Mouse (Mus musculus) embryonic facial prominence, embryonic 15.5 days (tissue): ENCODE results near the gene Ado. TPM values are rescaled to one million over a fixed set of nuclear protein-coding genes. Genes with fewer than 3 reads are reported as not detected.
A peak's percentile ranks its signal among the peaks of the same experiment; 100 is the strongest.

Experiments
- ATAC-seq: fragments of 200-750 bp; cut with Nextera tagmentation; 2 replicates; pipeline ENCODE4 v1.8.0; 2017; ENCODE audit warnings: low read depth, moderate TSS enrichment; ENCODE audit not compliant: insufficient number of reproducible peaks, low FRiP score, low TSS enrichment
- H3K27ac ChIP-seq: fragments of 300-500 bp; sonication (generic); replicated peaks from 2 replicates; pipeline ENCODE4 v1.5.1; 2015; ENCODE audit warnings: mild to moderate bottlenecking, inconsistent platforms
- H3K27me3 ChIP-seq: fragments of 300-500 bp; sonication (generic); 2 replicates; pipeline ENCODE4 v1.6.1; 2015; ENCODE audit warnings: inconsistent platforms
- H3K36me3 ChIP-seq: fragments of 300-500 bp; sonication (generic); 2 replicates; pipeline ENCODE4 v1.6.1; 2015; ENCODE audit warnings: mild to moderate bottlenecking, inconsistent platforms
- H3K4me1 ChIP-seq: fragments of 300-500 bp; sonication (generic); 2 replicates; pipeline ENCODE4 v1.6.1; 2015; ENCODE audit warnings: inconsistent platforms
- H3K4me2 ChIP-seq: fragments of 300-500 bp; sonication (generic); replicated peaks from 2 replicates; pipeline ENCODE4 v1.6.1; 2015; ENCODE audit warnings: mild to moderate bottlenecking, inconsistent platforms
- H3K4me3 ChIP-seq: fragments of 300-500 bp; sonication (generic); replicated peaks from 2 replicates; pipeline ENCODE4 v1.5.1; 2015; ENCODE audit warnings: mild to moderate bottlenecking, inconsistent platforms
- H3K9ac ChIP-seq: fragments of 300-500 bp; sonication (generic); 2 replicates; pipeline ENCODE4 v1.6.1; 2015; ENCODE audit warnings: inconsistent platforms
- H3K9me3 ChIP-seq: fragments of 300-500 bp; sonication (generic); replicated peaks from 2 replicates; pipeline ENCODE4 v1.6.1; 2016; ENCODE audit warnings: inconsistent platforms
- WGBS: fragments of 180-500 bp; shearing (Covaris S2); methylation state at CpG from one replicate; pipeline ENCODE4 v1.1.7; 2015; 5-methylcytosine and 5-hydroxymethylcytosine counted together
- polyA plus RNA-seq: library from polyadenylated mRNA; unstranded; fragments of >200 nt; fragmentation: Nextera tagmentation; extraction: Ambion mirVana; gene quantifications from 2 replicates; pipeline ENCODE4 v1.2.1, GENCODE M21; 2015

The Ado gene
- polyA plus RNA-seq, 1 experiment from 2014 or later: 61.2 TPM

DNA sequence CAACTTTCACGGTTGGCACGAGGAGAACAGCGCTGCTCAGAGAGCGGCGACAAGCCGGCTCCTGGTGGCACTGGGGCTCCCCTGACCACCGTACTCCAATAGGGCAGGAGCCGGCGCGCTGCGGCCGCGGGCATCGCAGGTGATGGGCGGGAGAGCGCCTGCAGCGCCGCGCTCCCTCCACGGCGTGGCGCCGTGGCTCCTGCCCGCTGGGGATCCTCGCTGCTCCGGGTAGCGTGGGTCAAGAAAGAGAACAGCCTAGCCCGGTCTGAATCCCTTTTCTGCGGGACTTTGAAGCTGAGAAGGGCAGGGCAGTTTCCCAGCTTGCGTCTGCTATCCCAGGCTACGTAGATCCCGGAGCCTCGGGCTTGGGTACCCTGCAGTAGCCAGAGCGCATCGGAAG is 12.8 kb downstream of the Ado start:
- H3K27me3 ChIP-seq: peaks cover 77% of the 10 kb centered on the region
- peaks cover 36% of the 10 kb centered on the region for H3K4me1 ChIP-seq
- H3K9me3 ChIP-seq: no peaks in the 10 kb centered on the region
- H3K36me3 ChIP-seq: no peaks in the 10 kb centered on the region
- H3K9ac ChIP-seq: no peak overlapping the region
- H3K4me2 ChIP-seq: peak overlapping the region; percentile 96
- H3K27ac ChIP-seq: no peak overlapping the region; the same call in 1 of the 2 replicates
- WGBS: under 1% methylated on average over 35 of the region's 35 CpGs
- no peak for ATAC-seq
- peak overlapping the region; percentile 72 for H3K4me3 ChIP-seq

DNA sequence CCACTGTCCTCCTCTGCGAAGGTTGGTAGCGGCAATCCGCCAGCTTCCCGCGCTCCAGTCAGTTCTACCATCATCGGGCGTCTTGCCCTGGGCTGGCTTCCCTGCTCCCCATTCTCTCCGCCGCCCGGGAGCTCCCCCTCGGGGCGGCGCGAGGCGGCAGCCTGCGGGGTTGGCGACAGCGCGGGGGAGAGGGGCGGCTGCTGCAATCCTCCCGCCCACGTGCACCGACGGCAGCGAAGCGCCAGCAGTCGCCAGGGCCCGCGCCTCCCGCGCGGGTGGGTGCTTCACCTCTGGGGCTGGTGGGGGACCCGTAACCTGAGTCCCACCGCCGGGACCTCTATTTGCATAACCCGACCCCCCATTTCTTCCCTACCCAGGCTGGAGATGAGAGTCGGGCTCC is 13.5 kb downstream of the Ado start, which contains the start of gene Egr2:
Gene Egr2 (plus strand): TSS at position 220 of the 400 bp plus-strand sequence.
- H3K27ac ChIP-seq: no peak within 1 kb of the TSS; the same call in 1 of the 2 replicates
- no peak for ATAC-seq
- H3K4me3 ChIP-seq: peak within 1 kb of the TSS; percentile 72

DNA sequence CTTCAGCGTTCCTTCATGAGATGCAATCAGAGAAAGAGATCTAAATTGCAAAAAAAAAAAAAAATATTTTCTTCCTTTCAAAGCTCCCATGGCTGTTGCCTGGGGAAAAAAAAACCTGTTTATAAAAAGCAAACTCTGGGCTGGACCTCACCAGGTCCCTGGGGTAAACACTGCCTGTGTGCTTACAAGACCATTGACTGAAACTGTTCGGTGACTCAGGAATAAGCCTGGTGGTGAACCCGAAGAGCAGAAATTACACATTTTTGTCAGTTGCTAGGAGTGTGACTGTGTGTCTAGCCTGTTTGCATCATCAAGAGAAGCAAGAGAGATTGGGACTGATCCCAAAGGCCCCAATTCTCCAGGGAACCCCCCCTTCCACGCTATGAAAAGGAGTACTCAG is 19.0 kb downstream of the Ado start:
- no peak overlapping the region for H3K27ac ChIP-seq
- H3K36me3 ChIP-seq: no peaks in the 10 kb centered on the region
- no peaks in the 10 kb centered on the region for H3K9me3 ChIP-seq
- peaks cover 26% of the 10 kb centered on the region for H3K27me3 ChIP-seq
- no peak for ATAC-seq
- H3K4me3 ChIP-seq: no peak overlapping the region
- 69% methylated on average over 4 of the region's 4 CpGs for WGBS
- H3K9ac ChIP-seq: no peak overlapping the region
- no peaks in the 10 kb centered on the region for H3K4me1 ChIP-seq
- no peak overlapping the region for H3K4me2 ChIP-seq

More for the DNA sequence above, 13.5 kb downstream of the Ado start, which contains the start of gene Egr2:
- Histone ChIP-seq H3K9ac (no peak within 1 kb of the TSS), H3K9me3 (no peaks in the 10 kb centered on the region), H3K4me2 (peak within 1 kb of the TSS; percentile 96), H3K4me1 (peaks cover 36% of the 10 kb centered on the region), H3K27me3 (peaks cover 70% of the 10 kb centered on the region), H3K36me3 (no peaks in the 10 kb centered on the region)
- WGBS: 1% methylated on average over 37 of the region's 37 CpGs

GRCm38 (mm10) chr10:67526435-67526834 is 22.3 kb downstream of the Ado start:
- Histone ChIP-seq H3K27ac (no peak overlapping the region), H3K4me3 (no peak overlapping the region), H3K36me3 (no peaks in the 10 kb centered on the region), H3K9me3 (no peaks in the 10 kb centered on the region), H3K9ac (no peak overlapping the region), H3K4me2 (no peak overlapping the region), H3K4me1 (no peaks in the 10 kb centered on the region), H3K27me3 (no peaks in the 10 kb centered on the region)
- 72% methylated on average over 9 of the region's 9 CpGs for WGBS
- no peak for ATAC-seq

DNA sequence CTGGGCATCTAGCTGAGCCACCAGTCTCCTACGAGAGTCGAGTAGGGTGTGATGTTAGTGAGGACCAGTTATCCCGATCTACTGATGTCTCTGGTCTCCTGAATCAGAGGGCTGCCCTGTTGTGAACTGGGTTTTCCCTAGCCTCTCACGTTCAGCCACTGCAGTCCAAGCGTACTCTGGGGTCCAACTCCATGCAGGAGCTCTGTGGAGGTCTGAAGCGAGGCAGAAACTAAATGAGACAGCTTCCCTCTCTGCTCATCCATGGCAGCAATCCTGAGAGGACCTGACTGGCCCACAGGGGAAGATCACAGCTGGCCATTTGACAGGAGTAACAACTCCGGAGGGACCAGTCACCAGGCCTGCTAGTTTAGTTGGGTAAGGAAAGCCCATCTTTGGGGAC is 24.1 kb downstream of the Ado start:
- H3K4me3 ChIP-seq: no peak overlapping the region
- H3K4me1 ChIP-seq: no peaks in the 10 kb centered on the region
- ATAC-seq: no peak
- 84% methylated on average over 7 of the region's 7 CpGs for WGBS
- no peaks in the 10 kb centered on the region for H3K27me3 ChIP-seq
- H3K4me2 ChIP-seq: no peak overlapping the region
- H3K36me3 ChIP-seq: no peaks in the 10 kb centered on the region
- no peak overlapping the region for H3K9ac ChIP-seq
- no peak overlapping the region for H3K27ac ChIP-seq
- H3K9me3 ChIP-seq: no peaks in the 10 kb centered on the region

DNA sequence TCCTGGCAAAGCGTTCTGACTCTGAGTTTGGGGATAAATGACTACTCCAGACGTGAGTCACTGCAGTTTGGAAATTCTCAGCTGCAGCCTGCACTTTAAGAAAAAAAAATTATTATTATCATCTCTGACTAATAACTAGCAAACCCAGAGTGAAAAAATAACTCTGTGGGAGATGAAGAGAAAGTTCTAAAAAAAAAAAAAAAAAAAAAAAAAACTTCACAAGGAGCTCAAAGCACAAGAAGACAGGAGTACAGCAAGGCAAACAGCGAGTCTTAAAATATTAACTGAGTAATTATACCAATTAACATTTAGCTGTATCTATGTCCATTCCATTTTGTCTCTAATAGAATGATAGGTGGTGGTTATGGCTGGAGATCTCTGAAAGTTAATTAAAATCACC is 24.6 kb downstream of the Ado start:
- H3K4me3 ChIP-seq: no peak overlapping the region
- no peak overlapping the region for H3K27ac ChIP-seq
- H3K4me1 ChIP-seq: no peaks in the 10 kb centered on the region
- 65% methylated on average over 3 of the region's 3 CpGs for WGBS
- no peaks in the 10 kb centered on the region for H3K27me3 ChIP-seq
- no peaks in the 10 kb centered on the region for H3K36me3 ChIP-seq
- H3K9ac ChIP-seq: no peak overlapping the region
- H3K4me2 ChIP-seq: no peak overlapping the region
- H3K9me3 ChIP-seq: no peaks in the 10 kb centered on the region
- ATAC-seq: no peak

DNA sequence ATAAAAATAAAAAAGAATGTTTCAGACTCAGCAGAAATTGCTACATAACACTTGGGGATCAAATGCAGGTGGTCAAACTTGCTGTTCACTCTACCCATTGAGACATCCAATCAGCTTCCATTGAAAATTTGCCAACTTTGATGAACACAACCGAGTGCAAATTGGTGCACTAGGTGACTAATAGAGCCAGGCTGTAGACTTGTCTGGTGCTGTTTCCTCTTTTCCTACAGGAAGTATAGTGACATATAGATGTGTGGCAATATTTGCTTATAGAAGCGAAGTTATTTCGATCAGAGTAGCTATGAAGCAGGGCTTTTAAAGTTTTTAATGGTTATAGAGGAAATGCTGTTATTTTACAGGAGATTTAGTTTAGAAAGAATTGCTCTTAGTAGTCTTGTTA is 30.0 kb downstream of the Ado start:
- no peak overlapping the region for H3K4me2 ChIP-seq
- no peak overlapping the region for H3K27ac ChIP-seq
- no peaks in the 10 kb centered on the region for H3K9me3 ChIP-seq
- WGBS: 79% methylated on average over 3 of the region's 3 CpGs
- no peaks in the 10 kb centered on the region for H3K36me3 ChIP-seq
- H3K9ac ChIP-seq: no peak overlapping the region
- H3K4me3 ChIP-seq: no peak overlapping the region
- H3K4me1 ChIP-seq: no peaks in the 10 kb centered on the region
- no peaks in the 10 kb centered on the region for H3K27me3 ChIP-seq
- no peak for ATAC-seq

DNA sequence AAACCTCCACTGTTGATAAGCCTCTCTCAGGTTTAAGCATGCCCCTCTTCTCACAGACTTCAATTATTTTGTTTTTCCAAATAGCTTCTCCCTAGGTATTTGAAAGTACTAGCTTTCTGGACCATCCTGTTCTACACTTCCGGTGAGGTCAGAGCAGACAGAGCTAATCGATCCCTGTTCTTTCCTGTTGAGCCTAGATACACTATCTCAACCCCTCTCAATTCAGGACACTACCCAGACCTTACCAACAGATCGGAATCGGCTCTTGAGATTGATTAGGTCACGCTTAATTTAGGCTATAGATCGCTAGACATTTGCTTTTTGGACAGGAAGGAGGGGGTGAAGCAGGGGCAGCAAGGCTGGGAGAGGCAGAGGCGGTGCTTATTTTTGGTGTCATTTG is 35.9 kb downstream of the Ado start:
- ATAC-seq: no peak
- Histone ChIP-seq H3K27me3 (no peaks in the 10 kb centered on the region), H3K9me3 (no peaks in the 10 kb centered on the region), H3K36me3 (no peaks in the 10 kb centered on the region), H3K9ac (no peak overlapping the region), H3K4me3 (no peak overlapping the region), H3K4me2 (no peak overlapping the region), H3K27ac (no peak overlapping the region), H3K4me1 (no peaks in the 10 kb centered on the region)
- 62% methylated on average over 7 of the region's 7 CpGs for WGBS

DNA sequence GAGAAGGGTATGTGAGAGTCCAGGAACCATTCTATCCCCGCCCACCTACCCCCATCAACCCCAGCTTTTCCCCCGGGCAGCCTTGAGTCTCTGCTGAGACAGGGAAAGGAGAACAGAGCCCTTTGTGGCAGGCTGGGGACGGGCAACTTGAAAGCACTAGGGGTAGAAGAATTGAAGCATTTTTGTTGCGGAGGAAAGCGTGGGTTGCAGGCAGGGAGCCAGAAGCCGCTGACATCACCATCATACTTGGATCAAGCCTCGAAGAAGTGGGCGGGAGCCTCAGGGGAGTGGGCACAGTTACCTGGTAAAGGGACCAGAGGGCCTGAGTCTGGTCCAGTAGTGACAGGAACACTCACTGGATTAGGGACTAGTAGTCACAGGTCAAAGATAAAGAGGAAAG is 36.5 kb downstream of the Ado start:
- no peaks in the 10 kb centered on the region for H3K36me3 ChIP-seq
- no peak overlapping the region for H3K4me2 ChIP-seq
- H3K27ac ChIP-seq: no peak overlapping the region
- H3K27me3 ChIP-seq: no peaks in the 10 kb centered on the region
- H3K9me3 ChIP-seq: no peaks in the 10 kb centered on the region
- ATAC-seq: no peak
- H3K9ac ChIP-seq: no peak overlapping the region
- H3K4me1 ChIP-seq: no peaks in the 10 kb centered on the region
- 35% methylated on average over 8 of the region's 8 CpGs for WGBS
- no peak overlapping the region for H3K4me3 ChIP-seq

DNA sequence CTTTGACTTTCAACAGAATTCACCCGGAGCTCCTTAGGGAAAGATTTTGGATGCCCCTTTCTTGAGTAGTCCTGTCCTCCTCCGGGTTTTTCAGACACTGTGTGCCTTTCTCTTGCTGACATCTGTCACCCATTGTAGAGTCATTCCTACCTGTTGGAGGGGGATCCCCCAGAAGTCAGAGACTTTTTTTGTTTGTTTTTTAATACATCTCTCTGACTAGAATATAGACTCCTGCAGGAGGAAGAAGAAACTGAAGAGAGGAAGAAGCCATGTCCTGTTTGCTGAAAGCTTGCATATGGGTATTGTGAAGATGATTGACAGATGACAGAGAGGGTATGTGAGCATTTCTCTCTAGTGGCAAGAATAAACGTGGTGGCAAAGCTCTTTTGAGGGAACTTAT is 43.5 kb downstream of the Ado start:
- Histone ChIP-seq H3K4me2 (no peak overlapping the region), H3K9ac (no peak overlapping the region), H3K36me3 (no peaks in the 10 kb centered on the region), H3K27me3 (no peaks in the 10 kb centered on the region), H3K4me3 (no peak overlapping the region), H3K4me1 (no peaks in the 10 kb centered on the region), H3K27ac (no peak overlapping the region), H3K9me3 (no peaks in the 10 kb centered on the region)
- 65% methylated on average over 3 of the region's 3 CpGs for WGBS
- no peak for ATAC-seq

DNA sequence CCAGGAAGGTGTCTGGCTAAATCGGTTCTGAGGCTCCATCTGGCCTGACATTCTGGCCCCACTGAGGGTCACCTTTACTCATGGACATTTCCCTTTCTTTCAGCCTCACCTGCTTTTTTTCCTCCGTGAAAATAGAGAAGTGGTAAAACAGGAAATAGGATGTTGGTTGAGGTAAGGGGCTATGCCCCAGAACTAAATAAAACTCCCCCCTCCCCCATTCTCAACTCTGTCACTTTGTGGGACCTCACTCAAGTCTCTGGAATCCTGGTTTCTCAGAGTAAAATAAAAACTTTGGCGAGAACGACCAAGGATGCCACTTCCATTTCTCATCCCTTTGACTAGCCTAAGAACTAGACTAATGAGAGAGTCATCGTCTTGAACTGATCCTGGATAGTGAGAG is 44.7 kb downstream of the Ado start:
- Histone ChIP-seq H3K27me3 (no peaks in the 10 kb centered on the region), H3K4me2 (no peak overlapping the region), H3K9ac (no peak overlapping the region), H3K9me3 (no peaks in the 10 kb centered on the region), H3K4me3 (no peak overlapping the region), H3K36me3 (no peaks in the 10 kb centered on the region), H3K4me1 (no peaks in the 10 kb centered on the region), H3K27ac (no peak overlapping the region)
- no peak for ATAC-seq
- 48% methylated on average over 5 of the region's 5 CpGs for WGBS

GRCm38 (mm10) chr10:67503320-67503995 is 45.3 kb downstream of the Ado start:
- Histone ChIP-seq H3K9me3 (no peaks in the 10 kb centered on the region), H3K9ac (no peak overlapping the region), H3K27ac (no peak overlapping the region), H3K4me1 (no peaks in the 10 kb centered on the region), H3K4me3 (no peak overlapping the region), H3K27me3 (no peaks in the 10 kb centered on the region), H3K4me2 (no peak overlapping the region), H3K36me3 (no peaks in the 10 kb centered on the region)
- WGBS: 55% methylated on average over 15 of the region's 15 CpGs
- no peak for ATAC-seq
